Mouse (Mus musculus) cortical plate, adult 2 months (tissue): ENCODE results near the gene Olfr1265.

ENCODE experiments used
- CTCF ChIP-seq: fragments of 200-500 bp; IDR thresholded peaks from 2 replicates; pipeline ENCODE4 v1.5.1; 2011; ENCODE audit warnings: mild to moderate bottlenecking, control low read depth, low read length; ENCODE audit not compliant: insufficient read depth; ENCODE audit errors: extremely low read depth
- POLR2A ChIP-seq: fragments of 200-500 bp; IDR thresholded peaks from 2 replicates; pipeline ENCODE4 v1.6.1; 2011; ENCODE audit warnings: mild to moderate bottlenecking, low read length, control low read depth; ENCODE audit not compliant: insufficient read depth; ENCODE audit errors: extremely low read depth

DNA sequence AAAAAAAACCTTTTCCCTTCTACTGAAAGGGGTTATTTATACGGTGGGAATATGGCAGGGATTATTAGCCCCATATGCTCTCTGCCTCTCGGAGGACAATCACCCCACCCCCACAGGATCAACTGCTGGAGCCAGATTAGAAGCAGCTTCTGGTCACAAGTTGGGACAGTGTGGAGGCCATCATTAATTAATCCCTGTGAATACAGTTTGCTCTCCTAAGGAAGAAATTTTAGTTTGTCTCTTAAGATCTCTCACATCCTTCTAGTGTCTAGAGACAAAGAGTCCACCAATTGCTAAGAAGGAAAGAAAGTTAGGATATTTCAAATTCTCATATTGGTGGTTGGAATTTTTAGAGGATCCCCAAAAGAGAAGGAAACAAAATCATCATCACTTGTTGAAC, 9.7 kb upstream of the Olfr1265 start, which contains the start of gene Olfr1264:
- TF ChIP-seq CTCF (no peak), POLR2A (no peak)
